Mouse (Mus musculus): ENCODE data around the gene Wdr62.

DNA sequence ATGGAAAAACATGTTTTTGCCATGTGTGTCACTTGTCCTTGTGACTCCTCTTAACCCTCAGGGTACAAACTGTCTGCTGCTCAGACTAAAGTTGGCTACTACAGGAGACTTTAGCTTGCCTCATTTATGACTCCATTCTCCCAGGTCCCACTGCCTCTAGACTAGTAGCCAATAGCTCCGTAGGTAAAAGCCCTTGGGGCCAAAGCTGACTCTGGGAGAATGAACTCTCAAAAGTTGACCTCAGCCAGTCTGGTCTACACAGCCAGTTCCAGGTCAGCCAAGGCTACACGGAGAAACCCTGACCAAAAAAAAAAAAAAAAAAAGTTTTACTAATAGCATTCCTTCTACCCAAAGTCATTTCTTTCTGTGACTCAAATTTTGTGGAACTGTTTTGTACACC, 1.3 kb downstream of the Wdr62 start:
- TF ChIP-seq CTCF (IDR thresholded peaks at IDR 0.05; ENCODE audit: borderline replicate concordance, insufficient read depth, low read length): no peak
- no peak for TF ChIP-seq POLR2A (IDR thresholded peaks at IDR 0.05; ENCODE audit: low read depth, low read length)

Data from embryonic fibroblast, embryonic 13.5 days (primary cell).